Mouse (Mus musculus): Measurements from ENCODE around the gene Ppm1a. TPM values are rescaled to one million over a fixed set of nuclear protein-coding genes. Genes with fewer than 3 reads are reported as not detected.

Gene Ppm1a
- polyA plus RNA-seq, 1 experiment from 2014 or later = 44.4 TPM

GRCm38 (mm10) chr12:72786551-72786950, 29.3 kb downstream of the Ppm1a start:
- ATAC-seq (ENCODE audit: insufficient number of reproducible peaks, low FRiP score, low TSS enrichment, low read depth) = no peak
- H3K36me3 ChIP-seq = peaks cover 26% of the 10 kb centered on the region; the same call in 1 of the 2 replicates
- H3K27me3 ChIP-seq = no peaks in the 10 kb centered on the region
- WGBS = 88% methylated on average over 5 of the region's 5 CpGs
- H3K4me2 ChIP-seq = no peak overlapping the region
- no peak overlapping the region for H3K4me3 ChIP-seq
- no peak overlapping the region for H3K9ac ChIP-seq
- H3K9me3 ChIP-seq = no peaks in the 10 kb centered on the region
- H3K4me1 ChIP-seq = no peaks in the 10 kb centered on the region
- no peak overlapping the region for H3K27ac ChIP-seq

- Histone ChIP-seq H3K4me1 (no peaks in the 10 kb centered on the region), H3K4me2 (no peak overlapping the region), H3K4me3 (no peak overlapping the region), H3K27ac (no peak overlapping the region), H3K27me3 (no peaks in the 10 kb centered on the region), H3K9ac (no peak overlapping the region), H3K9me3 (no peaks in the 10 kb centered on the region), H3K36me3 (peaks cover 28% of the 10 kb centered on the region)
- 85% methylated on average over 4 of the region's 4 CpGs for WGBS
- no peak for ATAC-seq (ENCODE audit: insufficient number of reproducible peaks, low FRiP score, low TSS enrichment, low read depth)
These were observed 29.7 kb downstream of the Ppm1a start for GRCm38 (mm10) chr12:72786986-72787385.

- Histone ChIP-seq H3K9ac (no peak overlapping the region), H3K27me3 (no peaks in the 10 kb centered on the region), H3K4me3 (no peak overlapping the region), H3K4me1 (no peaks in the 10 kb centered on the region), H3K9me3 (no peaks in the 10 kb centered on the region), H3K36me3 (peaks cover 35% of the 10 kb centered on the region), H3K4me2 (no peak overlapping the region), H3K27ac (no peak overlapping the region)
- 75% methylated on average over 7 of the region's 7 CpGs for WGBS
- no peak for ATAC-seq (ENCODE audit: insufficient number of reproducible peaks, low FRiP score, low TSS enrichment, low read depth)
These were observed 33.3 kb downstream of the Ppm1a start for GRCm38 (mm10) chr12:72790538-72790937.

GRCm38 (mm10) chr12:72792320-72793091, 35.3 kb downstream of the Ppm1a start:
- no peak overlapping the region for H3K4me2 ChIP-seq
- no peak for ATAC-seq (ENCODE audit: insufficient number of reproducible peaks, low FRiP score, low TSS enrichment, low read depth)
- H3K27ac ChIP-seq = no peak overlapping the region
- no peak overlapping the region for H3K9ac ChIP-seq
- no peaks in the 10 kb centered on the region for H3K9me3 ChIP-seq
- H3K36me3 ChIP-seq = peaks cover 39% of the 10 kb centered on the region
- WGBS = 76% methylated on average over 11 of the region's 11 CpGs
- H3K4me1 ChIP-seq = no peaks in the 10 kb centered on the region
- no peak overlapping the region for H3K4me3 ChIP-seq
- no peaks in the 10 kb centered on the region for H3K27me3 ChIP-seq

GRCm38 (mm10) chr12:72793983-72794382, 36.7 kb downstream of the Ppm1a start:
- Histone ChIP-seq H3K9me3 (no peaks in the 10 kb centered on the region), H3K9ac (no peak overlapping the region), H3K27ac (no peak overlapping the region), H3K4me3 (no peak overlapping the region), H3K4me2 (no peak overlapping the region), H3K36me3 (peaks cover 39% of the 10 kb centered on the region), H3K27me3 (no peaks in the 10 kb centered on the region), H3K4me1 (no peaks in the 10 kb centered on the region)
- WGBS = 87% methylated on average over 8 of the region's 8 CpGs
- ATAC-seq (ENCODE audit: insufficient number of reproducible peaks, low FRiP score, low TSS enrichment, low read depth) = no peak

GRCm38 (mm10) chr12:72809798-72810197, 52.5 kb downstream of the Ppm1a start:
- Histone ChIP-seq H3K4me2 (no peak overlapping the region), H3K27ac (no peak overlapping the region), H3K27me3 (no peaks in the 10 kb centered on the region), H3K9ac (no peak overlapping the region), H3K4me3 (no peak overlapping the region), H3K9me3 (no peaks in the 10 kb centered on the region), H3K36me3 (no peaks in the 10 kb centered on the region), H3K4me1 (no peaks in the 10 kb centered on the region)
- no peak for ATAC-seq (ENCODE audit: insufficient number of reproducible peaks, low FRiP score, low TSS enrichment, low read depth)
- WGBS = 78% methylated on average over 6 of the region's 6 CpGs

GRCm38 (mm10) chr12:72811588-72811987, 54.3 kb downstream of the Ppm1a start:
- no peak overlapping the region for H3K4me3 ChIP-seq
- H3K27ac ChIP-seq = no peak overlapping the region
- no peak for ATAC-seq (ENCODE audit: insufficient number of reproducible peaks, low FRiP score, low TSS enrichment, low read depth)
- no peaks in the 10 kb centered on the region for H3K9me3 ChIP-seq
- WGBS = 80% methylated on average over 3 of the region's 3 CpGs
- H3K9ac ChIP-seq = no peak overlapping the region
- no peaks in the 10 kb centered on the region for H3K27me3 ChIP-seq
- H3K4me1 ChIP-seq = no peaks in the 10 kb centered on the region
- no peaks in the 10 kb centered on the region for H3K36me3 ChIP-seq
- no peak overlapping the region for H3K4me2 ChIP-seq

GRCm38 (mm10) chr12:72820940-72821431, 63.7 kb downstream of the Ppm1a start:
- 4% methylated on average over 24 of the region's 24 CpGs for WGBS
- H3K9me3 ChIP-seq = no peaks in the 10 kb centered on the region
- peak overlapping the region; percentile 76 for H3K4me2 ChIP-seq
- ATAC-seq (ENCODE audit: insufficient number of reproducible peaks, low FRiP score, low TSS enrichment, low read depth) = peak; percentile 48
- H3K27me3 ChIP-seq = no peaks in the 10 kb centered on the region; the same call in 1 of the 2 replicates
- H3K4me3 ChIP-seq = peak overlapping the region; percentile 44
- H3K36me3 ChIP-seq = no peaks in the 10 kb centered on the region
- H3K9ac ChIP-seq = 0 out of 2 replicates have a peak overlapping the region, but pooled peaks have one; percentile 26
- peaks cover 7% of the 10 kb centered on the region; the same call in 1 of the 2 replicates for H3K4me1 ChIP-seq
- H3K27ac ChIP-seq = peak overlapping the region; percentile 67

- ATAC-seq (ENCODE audit: insufficient number of reproducible peaks, low FRiP score, low TSS enrichment, low read depth) = no peak
- H3K9ac ChIP-seq = 0 out of 2 replicates have a peak overlapping the region, but pooled peaks have one; percentile 26
- H3K4me3 ChIP-seq = peak overlapping the region; percentile 44
- WGBS = 29% methylated on average over 6 of the region's 6 CpGs
- H3K9me3 ChIP-seq = no peaks in the 10 kb centered on the region
- H3K4me2 ChIP-seq = peak overlapping the region; percentile 76
- no peaks in the 10 kb centered on the region; the same call in 1 of the 2 replicates for H3K27me3 ChIP-seq
- H3K27ac ChIP-seq = peak overlapping the region; percentile 67
- no peaks in the 10 kb centered on the region for H3K36me3 ChIP-seq
- peaks cover 7% of the 10 kb centered on the region; the same call in 1 of the 2 replicates for H3K4me1 ChIP-seq
These were observed 64.3 kb downstream of the Ppm1a start for GRCm38 (mm10) chr12:72821589-72821988.

- peaks cover 5% of the 10 kb centered on the region for H3K27me3 ChIP-seq
- 47% methylated on average over 5 of the region's 5 CpGs for WGBS
- H3K4me1 ChIP-seq = peaks cover 6% of the 10 kb centered on the region; the same call in 1 of the 2 replicates
- no peak overlapping the region for H3K9ac ChIP-seq
- no peak overlapping the region for H3K27ac ChIP-seq
- H3K4me2 ChIP-seq = no peak overlapping the region
- no peak for ATAC-seq (ENCODE audit: insufficient number of reproducible peaks, low FRiP score, low TSS enrichment, low read depth)
- no peak overlapping the region for H3K4me3 ChIP-seq
- H3K36me3 ChIP-seq = no peaks in the 10 kb centered on the region
- no peaks in the 10 kb centered on the region for H3K9me3 ChIP-seq
These were observed 68.4 kb downstream of the Ppm1a start for GRCm38 (mm10) chr12:72825656-72826055.

GRCm38 (mm10) chr12:72828846-72829556, 71.7 kb downstream of the Ppm1a start:
- Histone ChIP-seq H3K9me3 (no peaks in the 10 kb centered on the region), H3K4me1 (peaks cover 7% of the 10 kb centered on the region), H3K27ac (no peak overlapping the region), H3K4me3 (no peak overlapping the region), H3K4me2 (no peak overlapping the region), H3K9ac (no peak overlapping the region), H3K27me3 (peaks cover 28% of the 10 kb centered on the region), H3K36me3 (no peaks in the 10 kb centered on the region)
- WGBS = 69% methylated on average over 9 of the region's 9 CpGs
- no peak for ATAC-seq (ENCODE audit: insufficient number of reproducible peaks, low FRiP score, low TSS enrichment, low read depth)

GRCm38 (mm10) chr12:72829777-72830176, 72.5 kb downstream of the Ppm1a start:
- 72% methylated on average over 20 of the region's 20 CpGs for WGBS
- no peaks in the 10 kb centered on the region for H3K9me3 ChIP-seq
- H3K27me3 ChIP-seq = peaks cover 28% of the 10 kb centered on the region
- no peak overlapping the region for H3K27ac ChIP-seq
- H3K9ac ChIP-seq = no peak overlapping the region
- H3K4me3 ChIP-seq = no peak overlapping the region
- no peak for ATAC-seq (ENCODE audit: insufficient number of reproducible peaks, low FRiP score, low TSS enrichment, low read depth)
- no peak overlapping the region for H3K4me2 ChIP-seq
- peaks cover 7% of the 10 kb centered on the region for H3K4me1 ChIP-seq
- no peaks in the 10 kb centered on the region for H3K36me3 ChIP-seq
